Mouse (Mus musculus): ENCODE results near the gene Gm4707.
"Not testable (repeated sequence)": the region's sequence is repeated elsewhere in the genome, so short reads cannot be mapped to it uniquely, and the experiment has no call there.

Gene Gm4707

DNA sequence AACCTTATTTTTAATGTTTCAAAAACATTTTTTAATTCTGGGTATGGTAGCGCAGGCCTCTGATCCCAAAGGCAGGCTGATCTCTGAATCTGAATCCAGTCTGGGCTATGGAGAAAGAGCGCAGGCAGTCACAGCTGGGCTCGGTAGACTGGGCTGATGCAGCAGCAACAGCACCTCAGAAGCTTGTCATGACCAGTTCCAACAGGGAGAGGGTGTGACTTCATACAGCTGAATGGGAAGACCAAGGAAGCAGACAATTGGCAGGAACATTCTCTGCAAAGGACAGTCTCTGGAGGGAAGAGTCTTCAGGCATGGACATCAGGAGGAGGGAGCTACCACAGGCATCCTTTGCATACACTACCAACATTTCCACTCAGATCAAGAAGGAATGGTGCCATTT lies 15.6 kb downstream of the Gm4707 start:
- DNase-seq (ENCODE audit: low spot score), result no peak

DNA sequence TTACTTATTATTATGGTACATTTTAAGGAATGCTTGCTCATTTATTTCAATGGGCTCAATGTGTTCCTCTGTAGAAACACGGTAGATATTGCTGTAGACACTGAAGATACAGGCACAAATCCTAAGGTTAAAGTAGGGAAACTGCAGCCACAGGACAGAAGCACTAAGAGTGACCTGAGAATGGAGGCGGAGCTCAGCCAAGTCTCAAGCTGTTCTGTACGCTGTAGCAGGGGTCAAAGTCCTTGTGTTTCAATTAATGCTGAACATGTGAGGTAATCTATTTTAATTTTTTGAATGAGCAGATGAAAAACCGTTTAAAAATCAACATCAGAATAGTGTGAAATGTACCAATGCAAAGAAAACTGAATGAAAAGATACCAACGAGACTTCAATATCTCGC lies 16.4 kb downstream of the Gm4707 start:
- no peak for DNase-seq (ENCODE audit: low spot score)

DNA sequence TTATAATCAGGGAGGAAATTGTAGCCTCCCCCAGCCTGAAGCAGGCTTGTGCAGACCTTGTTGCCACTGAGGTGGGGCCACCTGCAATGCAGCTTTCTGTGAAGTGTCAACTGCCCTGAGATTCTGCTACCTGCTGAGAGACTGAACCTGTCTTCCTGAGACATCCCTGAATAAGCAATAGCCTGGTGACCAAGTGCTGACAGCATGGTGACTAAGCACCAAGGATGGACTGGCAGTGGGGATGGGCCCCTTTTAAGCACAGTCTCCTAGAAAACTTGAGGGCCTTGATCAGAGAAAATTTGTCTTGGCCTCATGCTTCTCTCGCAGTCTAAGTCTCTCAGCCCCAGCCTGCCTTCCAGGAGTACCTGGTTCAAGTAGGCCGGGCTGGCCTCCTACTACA lies 37.2 kb downstream of the Gm4707 start:
- DNase-seq (ENCODE audit: low spot score), result not testable (repeated sequence)

DNA sequence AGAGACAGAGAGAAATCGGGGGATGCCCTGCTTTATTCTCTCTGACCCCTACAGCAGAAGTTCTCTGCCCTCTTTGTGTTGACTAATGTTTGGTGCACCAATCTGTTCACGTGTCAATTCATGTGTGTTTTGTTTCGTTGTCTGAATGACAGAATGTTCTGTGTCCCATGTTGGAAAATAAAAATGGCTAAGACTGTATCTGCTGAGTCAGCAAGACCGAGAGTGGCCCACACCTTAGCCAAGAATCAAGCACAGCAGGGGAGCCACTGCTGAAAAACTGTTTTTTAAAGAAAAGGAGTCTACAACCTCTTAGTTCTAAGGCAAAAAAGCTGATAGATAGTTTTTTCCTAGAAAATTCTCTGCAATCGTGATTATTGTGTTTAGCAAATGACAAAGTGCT lies 40.3 kb downstream of the Gm4707 start:
- not testable (repeated sequence) for DNase-seq (ENCODE audit: low spot score)

DNA sequence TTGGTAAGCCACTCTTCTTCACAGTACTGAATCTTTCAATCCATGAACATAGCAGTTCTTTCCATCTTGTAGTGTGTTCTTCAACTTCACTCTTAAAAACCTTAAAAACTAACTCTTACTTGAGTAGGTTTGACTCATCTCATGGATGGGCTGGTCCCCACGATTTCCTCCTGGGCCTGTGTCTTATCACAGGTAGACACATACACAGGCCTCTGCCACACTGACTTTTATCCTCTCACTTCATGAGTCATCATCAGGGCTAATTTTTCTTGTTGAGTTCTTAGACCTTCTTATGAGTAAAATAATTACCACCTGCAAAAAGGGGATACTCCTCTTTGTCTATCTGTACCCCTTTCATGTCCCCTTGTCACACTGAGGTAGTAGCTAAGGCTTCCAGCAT lies 42.7 kb downstream of the Gm4707 start:
- DNase-seq (ENCODE audit: low spot score), result no peak
